Mouse (Mus musculus): ENCODE measurements at regions not wholly inside any gene's neighbourhood (a gene's known extent, or its start where the extent isn't known, plus 50 kb on each side); places are given as distances from the start of the nearest gene placed in this dataset.

DNA sequence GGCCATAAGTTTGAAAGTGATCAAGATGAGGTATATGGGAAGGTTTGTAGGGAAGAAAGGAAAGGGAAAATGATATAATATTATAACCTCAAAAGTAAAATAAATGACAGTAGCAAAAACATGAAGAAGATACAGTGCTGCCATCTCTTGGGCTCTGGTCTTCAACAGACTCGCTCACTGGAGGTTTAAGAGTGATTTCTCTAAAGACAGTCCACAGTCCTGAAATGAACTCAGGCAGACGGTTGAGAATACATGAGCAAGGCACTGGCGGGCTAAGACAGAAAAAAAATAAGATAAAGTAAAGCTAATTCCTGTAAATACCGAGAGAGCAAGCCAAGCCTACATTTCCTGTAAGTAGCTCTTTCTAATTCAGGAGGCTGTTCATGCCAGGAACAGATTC, 546.5 kb upstream of the Apob start:
- no peak for TF ChIP-seq POLR2A (IDR thresholded peaks at IDR 0.05; ENCODE audit: control insufficient read depth, low read depth, low read length)
- no peak for TF ChIP-seq CTCF (IDR thresholded peaks at IDR 0.05; ENCODE audit: control insufficient read depth, insufficient read depth, insufficient replicate concordance, low read depth, low read length)

Measured in testis, adult 2 months (tissue).